Mouse (Mus musculus): Measurements from ENCODE around the gene Cacna1b. TPM values are rescaled to one million over a fixed set of nuclear protein-coding genes. Genes with fewer than 3 reads are reported as not detected.

Cacna1b gene
- polyA plus RNA-seq, 1 experiment: 12.5 TPM

- TF ChIP-seq CTCF (IDR thresholded peaks at IDR 0.05; ENCODE audit: borderline replicate concordance, control insufficient read depth, extremely low read depth, insufficient read depth, low read length, poor library complexity) (no peak), POLR2A (IDR thresholded peaks at IDR 0.05; ENCODE audit: control insufficient read depth, extremely low read depth, insufficient read depth, low read length, poor library complexity) (no peak)
- 90% methylated on average over 4 of the region's 4 CpGs for WGBS
These were observed 84.8 kb downstream of the Cacna1b start for GRCm38 (mm10) chr2:24678110-24678509.

GRCm38 (mm10) chr2:24677629-24678028 is 85.3 kb downstream of the Cacna1b start:
- H3K27ac ChIP-seq (ENCODE audit: control insufficient read depth, insufficient read depth, low read length): no peak overlapping the region
- 90% methylated on average over 3 of the region's 3 CpGs for WGBS
- no peaks in the 10 kb centered on the region for H3K27me3 ChIP-seq (ENCODE audit: control insufficient read depth, insufficient read depth, low read length)
- no peak overlapping the region for H3K4me3 ChIP-seq (ENCODE audit: control insufficient read depth, insufficient read depth, low read length)
- DNase-seq: no peak
- TF ChIP-seq CTCF (IDR thresholded peaks at IDR 0.05; ENCODE audit: borderline replicate concordance, control insufficient read depth, extremely low read depth, insufficient read depth, low read length, poor library complexity): no peak
- no peak for TF ChIP-seq POLR2A (IDR thresholded peaks at IDR 0.05; ENCODE audit: control insufficient read depth, extremely low read depth, insufficient read depth, low read length, poor library complexity)
- H3K4me1 ChIP-seq (replicated peaks; ENCODE audit: control insufficient read depth, insufficient read depth, low read length): peaks cover 24% of the 10 kb centered on the region
- H3K36me3 ChIP-seq (ENCODE audit: control insufficient read depth, insufficient read depth, low read length): no peaks in the 10 kb centered on the region

More at GRCm38 (mm10) chr2:24678110-24678509, 84.8 kb downstream of the Cacna1b start:
- DNase-seq: no peak
- Histone ChIP-seq H3K4me1 (replicated peaks; ENCODE audit: control insufficient read depth, insufficient read depth, low read length) (peaks cover 24% of the 10 kb centered on the region), H3K27ac (ENCODE audit: control insufficient read depth, insufficient read depth, low read length) (no peak overlapping the region), H3K36me3 (ENCODE audit: control insufficient read depth, insufficient read depth, low read length) (no peaks in the 10 kb centered on the region), H3K4me3 (ENCODE audit: control insufficient read depth, insufficient read depth, low read length) (no peak overlapping the region), H3K27me3 (ENCODE audit: control insufficient read depth, insufficient read depth, low read length) (no peaks in the 10 kb centered on the region)

DNA sequence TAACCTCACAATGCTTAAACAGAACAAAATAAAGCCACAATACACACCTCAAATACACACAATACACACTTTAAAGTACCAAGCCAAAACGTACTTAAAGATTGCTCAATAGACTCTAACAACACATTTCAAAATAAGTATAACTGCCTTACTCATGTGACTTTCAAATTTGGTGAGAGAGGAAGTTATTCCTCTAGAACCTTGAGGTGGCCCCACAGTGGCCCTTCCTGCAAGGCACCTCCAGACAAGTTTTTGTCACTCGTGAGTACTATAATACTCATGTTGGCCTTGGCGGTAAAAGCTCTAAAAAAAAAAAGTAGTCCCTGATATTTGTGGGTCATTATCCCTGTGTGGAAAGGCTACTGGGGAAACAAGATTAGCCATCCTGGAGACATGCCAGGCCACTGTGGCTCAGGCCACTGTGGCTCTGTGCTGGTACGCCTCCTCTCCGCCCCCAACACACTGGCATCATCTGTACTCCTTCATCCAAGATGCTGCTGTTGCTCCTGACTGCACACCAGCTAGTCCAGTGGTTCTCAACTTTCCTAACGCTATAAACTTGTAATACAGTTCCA is 88.4 kb downstream of the Cacna1b start:
- 78% methylated on average over 6 of the region's 6 CpGs for WGBS
- Histone ChIP-seq H3K4me1 (replicated peaks; ENCODE audit: control insufficient read depth, insufficient read depth, low read length) (peaks cover 8% of the 10 kb centered on the region; the same call in 1 of the 2 replicates), H3K27me3 (ENCODE audit: control insufficient read depth, insufficient read depth, low read length) (no peaks in the 10 kb centered on the region), H3K27ac (ENCODE audit: control insufficient read depth, insufficient read depth, low read length) (no peak overlapping the region), H3K4me3 (ENCODE audit: control insufficient read depth, insufficient read depth, low read length) (no peak overlapping the region), H3K36me3 (ENCODE audit: control insufficient read depth, insufficient read depth, low read length) (no peaks in the 10 kb centered on the region)
- DNase-seq: no peak
- TF ChIP-seq POLR2A (IDR thresholded peaks at IDR 0.05; ENCODE audit: control insufficient read depth, extremely low read depth, insufficient read depth, low read length, poor library complexity) (no peak), CTCF (IDR thresholded peaks at IDR 0.05; ENCODE audit: borderline replicate concordance, control insufficient read depth, extremely low read depth, insufficient read depth, low read length, poor library complexity) (no peak)

DNA sequence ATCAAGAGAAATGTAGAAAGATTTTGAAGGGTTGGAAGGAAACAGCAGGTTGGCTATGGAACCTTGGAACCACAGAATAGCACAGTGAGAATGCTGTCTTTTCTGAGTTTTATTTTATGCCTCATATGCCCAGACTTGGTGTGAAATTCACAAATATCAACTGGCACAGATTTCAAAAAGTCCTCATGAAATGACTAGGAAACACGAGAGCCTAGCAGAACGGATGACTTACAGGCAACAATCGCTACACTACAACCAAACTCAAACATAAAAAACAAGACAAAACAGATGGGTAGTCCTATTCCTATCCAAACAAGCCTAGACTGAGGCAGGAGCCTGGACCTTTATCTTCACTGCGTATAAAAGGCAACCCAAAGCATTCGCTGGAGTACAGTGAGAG is 94.4 kb downstream of the Cacna1b start:
- no peak for DNase-seq
- H3K27me3 ChIP-seq (ENCODE audit: control insufficient read depth, insufficient read depth, low read length): no peaks in the 10 kb centered on the region
- no peak for TF ChIP-seq POLR2A (IDR thresholded peaks at IDR 0.05; ENCODE audit: control insufficient read depth, extremely low read depth, insufficient read depth, low read length, poor library complexity)
- TF ChIP-seq CTCF (IDR thresholded peaks at IDR 0.05; ENCODE audit: borderline replicate concordance, control insufficient read depth, extremely low read depth, insufficient read depth, low read length, poor library complexity): no peak
- H3K36me3 ChIP-seq (ENCODE audit: control insufficient read depth, insufficient read depth, low read length): no peaks in the 10 kb centered on the region
- no peak overlapping the region for H3K27ac ChIP-seq (ENCODE audit: control insufficient read depth, insufficient read depth, low read length)
- WGBS: 99% methylated on average over 5 of the region's 5 CpGs
- H3K4me3 ChIP-seq (ENCODE audit: control insufficient read depth, insufficient read depth, low read length): no peak overlapping the region
- H3K4me1 ChIP-seq (replicated peaks; ENCODE audit: control insufficient read depth, insufficient read depth, low read length): no peaks in the 10 kb centered on the region

- H3K4me3 ChIP-seq (ENCODE audit: control insufficient read depth, insufficient read depth, low read length): no peak overlapping the region
- no peaks in the 10 kb centered on the region for H3K36me3 ChIP-seq (ENCODE audit: control insufficient read depth, insufficient read depth, low read length)
- H3K4me1 ChIP-seq (replicated peaks; ENCODE audit: control insufficient read depth, insufficient read depth, low read length): no peaks in the 10 kb centered on the region
- H3K27ac ChIP-seq (ENCODE audit: control insufficient read depth, insufficient read depth, low read length): no peak overlapping the region
- TF ChIP-seq POLR2A (IDR thresholded peaks at IDR 0.05; ENCODE audit: control insufficient read depth, extremely low read depth, insufficient read depth, low read length, poor library complexity) (no peak), CTCF (IDR thresholded peaks at IDR 0.05; ENCODE audit: borderline replicate concordance, control insufficient read depth, extremely low read depth, insufficient read depth, low read length, poor library complexity) (no peak)
- H3K27me3 ChIP-seq (ENCODE audit: control insufficient read depth, insufficient read depth, low read length): no peaks in the 10 kb centered on the region
- WGBS: 83% methylated on average over 9 of the region's 9 CpGs
- DNase-seq: no peak
These were observed 98.2 kb downstream of the Cacna1b start for GRCm38 (mm10) chr2:24664678-24665257.

GRCm38 (mm10) chr2:24659150-24659775 is 103.7 kb downstream of the Cacna1b start:
- no peak overlapping the region for H3K4me3 ChIP-seq (ENCODE audit: control insufficient read depth, insufficient read depth, low read length)
- no peak for DNase-seq
- H3K4me1 ChIP-seq (replicated peaks; ENCODE audit: control insufficient read depth, insufficient read depth, low read length): no peaks in the 10 kb centered on the region
- no peak for TF ChIP-seq POLR2A (IDR thresholded peaks at IDR 0.05; ENCODE audit: control insufficient read depth, extremely low read depth, insufficient read depth, low read length, poor library complexity)
- no peak for TF ChIP-seq CTCF (IDR thresholded peaks at IDR 0.05; ENCODE audit: borderline replicate concordance, control insufficient read depth, extremely low read depth, insufficient read depth, low read length, poor library complexity)
- WGBS: 93% methylated on average over 6 of the region's 6 CpGs
- H3K27ac ChIP-seq (ENCODE audit: control insufficient read depth, insufficient read depth, low read length): no peak overlapping the region
- no peaks in the 10 kb centered on the region for H3K36me3 ChIP-seq (ENCODE audit: control insufficient read depth, insufficient read depth, low read length)
- no peaks in the 10 kb centered on the region for H3K27me3 ChIP-seq (ENCODE audit: control insufficient read depth, insufficient read depth, low read length)
